ENCODE assay signal across 12 mouse cellular contexts in the genomic region with DNA sequence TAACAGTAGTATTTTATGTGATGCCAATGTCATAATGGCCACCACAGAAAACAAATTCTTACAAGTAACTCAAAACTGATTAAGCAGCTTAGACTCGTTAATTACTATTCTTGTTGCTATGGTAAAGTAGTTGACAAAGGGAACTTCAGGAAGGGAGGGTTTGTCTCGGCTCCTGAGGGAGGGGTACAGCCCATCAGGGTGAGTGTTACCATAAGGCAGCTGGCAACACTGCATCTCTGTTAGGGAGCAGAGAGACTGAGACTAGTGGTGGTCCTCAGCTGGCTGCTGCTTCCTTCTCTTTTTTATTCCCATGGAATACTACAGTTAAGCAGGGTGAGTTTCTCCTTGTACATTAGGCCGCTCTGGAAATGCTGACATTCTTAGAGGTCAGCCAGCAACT.
"Had no signal": no experiment of that assay in that cellular context is flagged by ENCODE, and none has a peak within 500 bp of the region (broad histone marks: within the 10 kb centered on the region; RNA-seq: fewer than 3 reads in every experiment).

No protein-coding gene starts in this region.

- H3K9ac ChIP-seq: limb, embryonic 13.5 days; liver, embryonic 14.5 days; midbrain, embryonic 12.5 days had no signal

- H3K4me3 ChIP-seq: limb, embryonic 13.5 days; midbrain, embryonic 12.5 days had no signal

- H3K4me2 ChIP-seq: limb, embryonic 13.5 days; midbrain, embryonic 12.5 days had no signal

- DNase-seq: kidney, adult 9 months; kidney, postnatal 4 days; left cerebral cortex, postnatal 4 days; lung, adult 18-20 months; right cerebral cortex, postnatal 4 days; spleen, adult 18-20 months; thymus, adult 18-20 months; thymus, postnatal 14 days had no signal

- H3K4me1 ChIP-seq: limb, embryonic 13.5 days had no signal

- H3K36me3 ChIP-seq: midbrain, embryonic 12.5 days had no signal

- H3K9me3 ChIP-seq: limb, embryonic 13.5 days; midbrain, embryonic 12.5 days had no signal

- H3K27me3 ChIP-seq: limb, embryonic 13.5 days; midbrain, embryonic 12.5 days had no signal

- H3K27ac ChIP-seq: kidney, postnatal 0 days; limb, embryonic 13.5 days; liver, embryonic 14.5 days; midbrain, embryonic 12.5 days had no signal
